Comparison of ENCODE assay signal across 9 mouse cellular contexts in genomic region chr7:27167475-27168094, GRCm38 (mm10). TPM values are rescaled to one million over a fixed set of nuclear protein-coding genes. Genes with fewer than 3 reads are reported as not detected.
DNase-seq lines count a peak whose midpoint lies in the region; ATAC-seq and TF ChIP-seq lines count a peak whose summit lies in the region.
"Had no signal": no experiment of that assay in that cellular context is flagged by ENCODE, and none has a peak within 500 bp of the region (broad histone marks: within the 10 kb centered on the region; RNA-seq: fewer than 3 reads in every experiment).

No protein-coding gene starts in this region.

- H3K9me3 ChIP-seq in heart, embryonic 12.5 days (replicated peaks), result no peaks in the 10 kb centered on the region
- H3K9me3 ChIP-seq in hindbrain, embryonic 13.5 days, result no peaks in the 10 kb centered on the region
- H3K9me3 ChIP-seq in midbrain, embryonic 11.5 days (ENCODE audit: control insufficient read depth, low read length), result no peaks in the 10 kb centered on the region

- H3K36me3 ChIP-seq in heart, embryonic 12.5 days, result peaks cover 49% of the 10 kb centered on the region
- H3K36me3 ChIP-seq in hindbrain, embryonic 13.5 days, result peaks cover 52% of the 10 kb centered on the region
- peaks cover 5% of the 10 kb centered on the region; the same call in 1 of the 2 replicates for H3K36me3 ChIP-seq in midbrain, embryonic 11.5 days (ENCODE audit: control insufficient read depth, insufficient read depth, low read length)

- peak overlapping the region; percentile 99 for H3K27ac ChIP-seq in heart, embryonic 12.5 days (ENCODE audit: poor library complexity, severe bottlenecking)
- H3K27ac ChIP-seq in bone marrow macrophage, adult 2 months (ENCODE audit: insufficient read depth, low read depth, low read length), result peak overlapping the region; percentile 87
- peak overlapping the region; percentile 99 for H3K27ac ChIP-seq in hindbrain, embryonic 13.5 days
- H3K27ac ChIP-seq in midbrain, embryonic 11.5 days (ENCODE audit: low read depth, low read length), result peak overlapping the region; percentile 97

- peak overlapping the region; percentile 84 for H3K4me2 ChIP-seq in heart, embryonic 12.5 days
- H3K4me2 ChIP-seq in hindbrain, embryonic 13.5 days, result peak overlapping the region; percentile 89
- peak overlapping the region; percentile 79 for H3K4me2 ChIP-seq in midbrain, embryonic 11.5 days

- peaks cover 39% of the 10 kb centered on the region for H3K4me1 ChIP-seq in heart, embryonic 12.5 days (replicated peaks)
- peaks cover 18% of the 10 kb centered on the region for H3K4me1 ChIP-seq in bone marrow macrophage, adult 2 months (ENCODE audit: control insufficient read depth, insufficient read depth, low read length)
- H3K4me1 ChIP-seq in hindbrain, embryonic 13.5 days (replicated peaks), result peaks cover 43% of the 10 kb centered on the region
- peaks cover 36% of the 10 kb centered on the region for H3K4me1 ChIP-seq in midbrain, embryonic 11.5 days (ENCODE audit: control insufficient read depth, insufficient read depth, low read length)

- 74% methylated on average over 11 of the region's 11 CpGs for WGBS in heart, embryonic 12.5 days
- 76% methylated on average over 11 of the region's 11 CpGs for WGBS in hindbrain, embryonic 13.5 days
- 78% methylated on average over 11 of the region's 11 CpGs for WGBS in midbrain, embryonic 11.5 days

- no peak for DNase-seq in heart, adult 8-10 months (ENCODE audit: low spot score)
- DNase-seq in midbrain, embryonic 11.5 days (ENCODE audit: low spot score, missing footprints), result peak; percentile 86
- no peak for DNase-seq in embryo, embryonic 9.5 days (ENCODE audit: extremely low spot score)
- DNase-seq in c-Kit-positive CD71-positive TER-119-positive erythroid progenitor cells, embryonic 14.5 days (ENCODE audit: low spot score), result no peak
- no peak for DNase-seq in kidney, postnatal 4 days

- no peaks in the 10 kb centered on the region for H3K27me3 ChIP-seq in heart, embryonic 12.5 days (replicated peaks)
- H3K27me3 ChIP-seq in hindbrain, embryonic 13.5 days, result no peaks in the 10 kb centered on the region
- H3K27me3 ChIP-seq in midbrain, embryonic 11.5 days (ENCODE audit: control insufficient read depth, insufficient read depth, low read length), result no peaks in the 10 kb centered on the region

- ATAC-seq in heart, embryonic 12.5 days (ENCODE audit: insufficient number of reproducible peaks, low FRiP score), result no peak
- no peak for ATAC-seq in hindbrain, embryonic 13.5 days (ENCODE audit: low FRiP score)
- ATAC-seq in midbrain, embryonic 11.5 days (ENCODE audit: low FRiP score), result no peak

- peak overlapping the region; percentile 87 for H3K4me3 ChIP-seq in heart, embryonic 12.5 days
- peak overlapping the region; percentile 87 for H3K4me3 ChIP-seq in bone marrow macrophage, adult 2 months (ENCODE audit: insufficient read depth, low read length)
- peak overlapping the region; percentile 74 for H3K4me3 ChIP-seq in hindbrain, embryonic 13.5 days
- H3K4me3 ChIP-seq in midbrain, embryonic 11.5 days (ENCODE audit: low read depth, low read length), result peak overlapping the region; percentile 78; the same call in 1 of the 2 replicates

- TF ChIP-seq CTCF in bone marrow macrophage, adult 2 months (IDR thresholded peaks at IDR 0.05; ENCODE audit: low read depth, low read length), result no peak

- H3K9ac ChIP-seq in heart, embryonic 12.5 days, result peak overlapping the region; percentile 90
- H3K9ac ChIP-seq in hindbrain, embryonic 13.5 days, result peak overlapping the region; percentile 90
- H3K9ac ChIP-seq in midbrain, embryonic 11.5 days (ENCODE audit: low read length), result peak overlapping the region; percentile 86

- no peak for TF ChIP-seq POLR2A in bone marrow macrophage, adult 2 months (IDR thresholded peaks at IDR 0.05; ENCODE audit: borderline replicate concordance, low read depth, low read length)

RNA-seq across cellular contexts. Expression of gene Egln2, which starts 1.0 kb away (rescaled TPM):
- polyA plus RNA-seq in heart, embryonic 12.5 days (2016; fragmentation: Nextera tagmentation; extraction: Ambion mirVana), result 56.5 and 57.4 TPM in 2 replicates
- total RNA-seq in heart, adult 8-10 months (2022), result 10 to 100 TPM; 60.7 to 62.6 (median 62.2) TPM
- 30.8 and 31.9 TPM in 2 replicates for polyA plus RNA-seq in bone marrow macrophage, adult 2 months (2012; ENCODE audit: insufficient read depth, insufficient read length, missing spikeins)
- polyA plus RNA-seq in hindbrain, embryonic 13.5 days (2015; fragmentation: Nextera tagmentation; extraction: Ambion mirVana), result 89.9 and 92.1 TPM in 2 replicates
- polyA plus RNA-seq in midbrain, embryonic 11.5 days (2014; fragmentation: Nextera tagmentation; extraction: Ambion mirVana), result 36.4 and 43.5 TPM in 2 replicates

RNA-seq across cellular contexts. Expression of gene Rab4b, which starts 11.1 kb away (rescaled TPM):
- polyA plus RNA-seq in heart, embryonic 12.5 days (2016; fragmentation: Nextera tagmentation; extraction: Ambion mirVana), result 51.2 and 53.5 TPM in 2 replicates
- 10 to 100 TPM in 3 of 4 experiments, 1 to 10 TPM in 1; 9.4 to 13.5 (median 12.3) TPM for total RNA-seq in heart, adult 8-10 months (2022)
- polyA plus RNA-seq in bone marrow macrophage, adult 2 months (2012; ENCODE audit: insufficient read depth, insufficient read length, missing spikeins), result 65.0 and 66.6 TPM in 2 replicates
- 119 and 123 TPM in 2 replicates for polyA plus RNA-seq in hindbrain, embryonic 13.5 days (2015; fragmentation: Nextera tagmentation; extraction: Ambion mirVana)
- polyA plus RNA-seq in midbrain, embryonic 11.5 days (2014; fragmentation: Nextera tagmentation; extraction: Ambion mirVana), result 57.4 and 59.1 TPM in 2 replicates

RNA-seq across cellular contexts. Expression of gene Gm21983, which starts 13.3 kb away (rescaled TPM):
- polyA plus RNA-seq in heart, embryonic 12.5 days (2016; fragmentation: Nextera tagmentation; extraction: Ambion mirVana), result 0.34 and 0.64 TPM in 2 replicates
- not detected for total RNA-seq in heart, adult 8-10 months (2022)
- not detected in 2 replicates for polyA plus RNA-seq in bone marrow macrophage, adult 2 months (2012; ENCODE audit: insufficient read depth, insufficient read length, missing spikeins)
- 1.2 TPM in 1 of 2 replicates, not detected in the other for polyA plus RNA-seq in hindbrain, embryonic 13.5 days (2015; fragmentation: Nextera tagmentation; extraction: Ambion mirVana)
- polyA plus RNA-seq in midbrain, embryonic 11.5 days (2014; fragmentation: Nextera tagmentation; extraction: Ambion mirVana), result not detected in 2 replicates
- total RNA-seq: hematopoietic stem cell, adult 5-6 weeks had no signal

RNA-seq across cellular contexts. Expression of gene Mia, which starts 13.4 kb away (rescaled TPM):
- 0.92 TPM in 1 of 2 replicates, not detected in the other for polyA plus RNA-seq in heart, embryonic 12.5 days (2016; fragmentation: Nextera tagmentation; extraction: Ambion mirVana)
- under 1 TPM in 3 of 4 experiments, not detected in 1; 0.52 to 0.89 (median 0.53) TPM for total RNA-seq in heart, adult 8-10 months (2022)
- polyA plus RNA-seq in bone marrow macrophage, adult 2 months (2012; ENCODE audit: insufficient read depth, insufficient read length, missing spikeins), result not detected in 2 replicates
- polyA plus RNA-seq in hindbrain, embryonic 13.5 days (2015; fragmentation: Nextera tagmentation; extraction: Ambion mirVana), result 10.8 and 11.3 TPM in 2 replicates
- polyA plus RNA-seq in midbrain, embryonic 11.5 days (2014; fragmentation: Nextera tagmentation; extraction: Ambion mirVana), result 0.93 and 1.4 TPM in 2 replicates
- total RNA-seq: hematopoietic stem cell, adult 5-6 weeks had no signal

RNA-seq across cellular contexts. Expression of gene Cyp2t4, which starts 14.1 kb away (rescaled TPM):
- polyA plus RNA-seq in heart, embryonic 12.5 days (2016; fragmentation: Nextera tagmentation; extraction: Ambion mirVana), result not detected in 2 replicates
- total RNA-seq in heart, adult 8-10 months (2022), result not detected
- not detected in 2 replicates for polyA plus RNA-seq in bone marrow macrophage, adult 2 months (2012; ENCODE audit: insufficient read depth, insufficient read length, missing spikeins)
- 0.17 and 0.19 TPM in 2 replicates for polyA plus RNA-seq in hindbrain, embryonic 13.5 days (2015; fragmentation: Nextera tagmentation; extraction: Ambion mirVana)
- 0.11 and 0.19 TPM in 2 replicates for polyA plus RNA-seq in midbrain, embryonic 11.5 days (2014; fragmentation: Nextera tagmentation; extraction: Ambion mirVana)
- total RNA-seq: hematopoietic stem cell, adult 5-6 weeks had no signal
